Mouse (Mus musculus): ENCODE measurements around the gene 4833439L19Rik.
A peak's percentile ranks its signal among the peaks of the same experiment; 100 is the strongest.

Gene 4833439L19Rik

GRCm38 (mm10) chr13:54504611-54505260, 60.5 kb downstream of the 4833439L19Rik start:
- no peak for DNase-seq

- peak; percentile 88 for DNase-seq
Measured at GRCm38 (mm10) chr13:54503604-54504521, 61.4 kb downstream of the 4833439L19Rik start, which contains the start of gene Simc1. TSS of gene Simc1 (plus strand) at chr13:54503779.

GRCm38 (mm10) chr13:54503278-54503603, 62.0 kb downstream of the 4833439L19Rik start:
- no peak for DNase-seq

- no peak for DNase-seq
Measured at GRCm38 (mm10) chr13:54501957-54502690, 63.1 kb downstream of the 4833439L19Rik start.

GRCm38 (mm10) chr13:54501352-54501751, 63.9 kb downstream of the 4833439L19Rik start:
- no peak for DNase-seq
